Mouse (Mus musculus): ENCODE results near the gene Stambpl1. TPM values are rescaled to one million over a fixed set of nuclear protein-coding genes. Genes with fewer than 3 reads are reported as not detected.

The Stambpl1 gene
- polyA plus RNA-seq (2012; ENCODE audit: insufficient read depth, insufficient read length, missing spikeins) = 3.9 and 5.9 TPM in 2 replicates

- Histone ChIP-seq H3K4me3 (ENCODE audit: insufficient read depth, low read depth, low read length) (peak within 1 kb of the TSS; percentile 60), H3K4me1 (ENCODE audit: control insufficient read depth, insufficient read depth, insufficient read length, low read length) (peaks cover 3% of the 10 kb centered on the region; the same call in 1 of the 2 replicates), H3K27ac (replicated peaks; ENCODE audit: low read depth, low read length) (0 out of 2 replicates have a peak within 1 kb of the TSS, but pooled peaks have one; percentile 0)
These were observed at the start of gene Stambpl1 for GRCm38 (mm10) chr19:34192008-34192963. Gene Stambpl1 (plus strand): TSS chr19:34192229.

- Histone ChIP-seq H3K4me1 (ENCODE audit: control insufficient read depth, insufficient read depth, insufficient read length, low read length) (no peaks in the 10 kb centered on the region), H3K27ac (replicated peaks; ENCODE audit: low read depth, low read length) (no peak overlapping the region), H3K4me3 (ENCODE audit: insufficient read depth, low read depth, low read length) (no peak overlapping the region)
These were observed 43.6 kb upstream of the Stambpl1 start for GRCm38 (mm10) chr19:34148421-34148820.

DNA sequence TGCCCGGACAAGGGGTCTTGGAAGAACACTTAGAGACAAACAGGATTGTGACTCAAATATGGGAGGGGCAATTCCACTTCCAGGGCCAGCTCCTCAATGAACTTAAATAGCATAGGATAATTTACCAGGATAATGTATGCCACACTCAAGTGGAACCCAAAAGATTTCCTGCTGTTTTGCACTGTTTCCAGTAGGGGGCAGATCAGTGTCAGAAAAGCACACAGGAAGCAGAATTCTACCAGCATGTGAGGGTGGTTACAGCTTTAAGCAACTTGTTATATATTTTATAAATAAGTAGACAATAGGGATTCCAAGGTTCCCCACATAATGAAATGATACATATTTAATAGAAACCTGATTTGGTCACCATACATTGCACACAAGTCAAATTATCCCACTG is 40.1 kb upstream of the Stambpl1 start:
- Histone ChIP-seq H3K4me1 (ENCODE audit: control insufficient read depth, insufficient read depth, insufficient read length, low read length) (no peaks in the 10 kb centered on the region), H3K27ac (replicated peaks; ENCODE audit: low read depth, low read length) (no peak overlapping the region), H3K4me3 (ENCODE audit: insufficient read depth, low read depth, low read length) (no peak overlapping the region)

DNA sequence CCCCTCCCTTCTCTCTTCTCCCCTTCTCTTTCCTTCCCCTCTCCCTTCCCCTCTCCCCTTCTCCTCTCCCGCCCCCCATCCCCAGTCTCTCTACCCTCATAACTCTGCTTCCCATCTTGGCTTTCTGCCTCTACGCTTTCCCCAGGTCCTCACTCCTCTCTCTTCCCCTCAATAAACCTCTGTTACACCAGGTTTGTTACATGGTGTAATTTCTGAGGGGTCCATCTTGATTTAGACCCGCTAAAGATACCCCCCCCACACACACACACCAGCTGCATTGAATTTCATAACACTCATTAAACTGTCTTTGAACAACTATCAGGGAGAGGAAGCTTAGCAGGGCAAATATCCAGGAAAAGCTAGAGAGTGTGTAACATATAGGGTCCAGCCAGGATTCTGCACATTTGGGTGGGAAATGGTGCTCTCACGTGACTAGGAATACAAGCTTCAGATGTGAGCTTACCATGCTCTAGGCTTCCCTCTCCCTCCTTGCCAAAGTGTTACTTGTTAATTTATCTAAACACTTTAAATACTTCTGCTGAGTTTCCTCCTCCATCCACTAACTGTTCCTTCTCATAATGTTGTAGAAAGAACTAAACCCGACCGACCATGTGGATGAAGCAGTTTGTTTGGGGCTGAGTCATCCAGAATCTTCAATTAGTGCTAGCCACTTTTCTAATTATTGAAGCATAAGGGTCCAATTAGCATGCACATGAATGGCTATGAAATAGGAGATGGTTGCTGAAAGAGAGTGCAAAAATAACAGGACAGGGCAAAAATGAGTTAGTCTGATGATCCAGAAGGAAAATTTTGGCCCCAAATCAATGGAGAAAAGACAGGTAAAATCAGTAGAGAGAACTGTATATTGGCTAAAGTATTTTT is 38.5 kb upstream of the Stambpl1 start:
- Histone ChIP-seq H3K27ac (replicated peaks; ENCODE audit: low read depth, low read length) (no peak overlapping the region), H3K4me1 (ENCODE audit: control insufficient read depth, insufficient read depth, insufficient read length, low read length) (no peaks in the 10 kb centered on the region), H3K4me3 (ENCODE audit: insufficient read depth, low read depth, low read length) (no peak overlapping the region)

GRCm38 (mm10) chr19:34162693-34163092 is 29.3 kb upstream of the Stambpl1 start:
- H3K4me3 ChIP-seq (ENCODE audit: insufficient read depth, low read depth, low read length) = no peak overlapping the region
- no peak overlapping the region for H3K27ac ChIP-seq (replicated peaks; ENCODE audit: low read depth, low read length)
- no peaks in the 10 kb centered on the region; the same call in 1 of the 2 replicates for H3K4me1 ChIP-seq (ENCODE audit: control insufficient read depth, insufficient read depth, insufficient read length, low read length)

- Histone ChIP-seq H3K4me3 (ENCODE audit: insufficient read depth, low read depth, low read length) (no peak within 1 kb of the TSS), H3K4me1 (ENCODE audit: control insufficient read depth, insufficient read depth, insufficient read length, low read length) (no peaks in the 10 kb centered on the region; the same call in 1 of the 2 replicates)
These were observed 26.1 kb upstream of the Stambpl1 start, which contains the start of gene Ankrd22 for GRCm38 (mm10) chr19:34165891-34166290. Gene Ankrd22 (minus strand): TSS chr19:34166053.

DNA sequence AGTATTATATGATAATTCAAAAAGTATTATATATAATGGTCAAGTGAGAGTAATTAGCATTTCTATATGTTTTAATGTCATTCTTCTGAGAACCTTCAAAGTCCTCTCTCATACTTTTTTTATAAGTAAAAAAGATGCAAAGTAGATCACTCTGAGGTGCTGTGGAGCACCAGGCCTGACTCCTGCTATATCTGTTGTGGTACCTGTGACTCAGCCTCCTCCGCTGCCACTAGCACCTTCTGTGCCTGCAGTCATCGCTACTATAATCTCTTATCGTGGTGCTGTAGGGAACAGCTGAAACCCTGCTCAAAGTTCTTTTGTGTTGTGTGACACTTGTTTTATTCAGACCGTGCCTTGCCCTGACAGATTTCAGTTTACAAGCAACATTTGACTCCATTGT is 25.6 kb upstream of the Stambpl1 start:
- H3K4me3 ChIP-seq (ENCODE audit: insufficient read depth, low read depth, low read length) = no peak overlapping the region
- no peak overlapping the region for H3K27ac ChIP-seq (replicated peaks; ENCODE audit: low read depth, low read length)
- H3K4me1 ChIP-seq (ENCODE audit: control insufficient read depth, insufficient read depth, insufficient read length, low read length) = no peaks in the 10 kb centered on the region; the same call in 1 of the 2 replicates

More at GRCm38 (mm10) chr19:34165891-34166290, 26.1 kb upstream of the Stambpl1 start, which contains the start of gene Ankrd22:
- H3K27ac ChIP-seq (replicated peaks; ENCODE audit: low read depth, low read length) = no peak within 1 kb of the TSS

DNA sequence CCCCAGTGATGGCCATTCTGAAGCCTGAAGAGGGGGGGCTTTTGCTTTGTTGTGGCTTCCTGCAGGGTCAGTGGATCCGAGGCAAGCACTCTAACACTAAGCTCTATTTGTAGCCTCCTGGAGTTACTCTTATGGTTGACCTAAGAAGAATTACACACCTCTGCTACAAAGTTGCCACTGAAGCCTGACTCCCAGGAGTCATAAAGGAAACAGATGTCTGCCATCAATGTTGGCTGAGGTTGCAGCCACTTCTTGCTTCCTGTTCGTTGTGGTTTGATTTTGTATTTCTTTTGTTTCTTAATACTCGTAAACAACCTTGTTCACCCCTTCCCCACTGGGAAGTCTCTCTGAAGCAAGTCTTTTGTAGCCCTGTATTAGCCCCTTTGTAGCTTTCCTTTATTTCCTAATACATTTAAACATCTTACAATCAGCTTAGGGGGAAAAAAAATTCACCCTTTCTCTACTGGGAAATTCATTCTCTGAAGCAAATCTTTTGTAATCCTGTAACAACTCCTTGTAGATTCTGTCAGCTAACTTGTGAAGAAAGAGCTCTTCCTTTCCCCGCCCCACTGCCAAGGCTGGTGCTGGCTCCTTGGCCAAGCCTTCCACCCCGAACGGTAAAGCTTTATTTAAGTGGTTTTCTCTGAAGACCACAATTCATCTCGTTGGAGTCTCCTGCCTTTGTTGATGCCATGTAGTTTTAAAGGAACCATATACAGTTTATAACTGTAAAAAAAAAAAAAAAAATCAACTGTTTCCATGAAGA is 23.9 kb upstream of the Stambpl1 start:
- no peak overlapping the region for H3K4me3 ChIP-seq (ENCODE audit: insufficient read depth, low read depth, low read length)
- H3K27ac ChIP-seq (replicated peaks; ENCODE audit: low read depth, low read length) = no peak overlapping the region
- no peaks in the 10 kb centered on the region; the same call in 1 of the 2 replicates for H3K4me1 ChIP-seq (ENCODE audit: control insufficient read depth, insufficient read depth, insufficient read length, low read length)

DNA sequence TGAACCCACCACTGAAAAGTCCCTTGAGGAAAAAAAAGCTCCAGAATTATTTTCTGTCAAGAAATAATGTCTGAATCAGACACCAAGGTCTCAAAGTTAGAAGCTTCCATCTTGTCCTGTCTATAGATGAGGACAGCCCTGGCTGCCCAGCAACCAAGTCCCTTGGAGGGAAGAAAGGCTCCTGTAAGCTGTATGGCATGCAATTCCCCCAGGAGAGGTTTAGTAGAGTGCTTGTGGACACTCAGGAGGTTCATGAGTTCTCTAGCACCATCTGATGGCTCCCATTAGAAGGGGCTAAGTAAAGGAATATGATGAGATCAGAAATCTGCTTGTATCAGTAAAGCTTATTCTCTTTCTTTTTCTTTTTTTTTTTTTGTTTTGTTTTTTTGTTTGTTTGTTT is 22.9 kb upstream of the Stambpl1 start:
- H3K4me1 ChIP-seq (ENCODE audit: control insufficient read depth, insufficient read depth, insufficient read length, low read length) = no peaks in the 10 kb centered on the region; the same call in 1 of the 2 replicates
- H3K27ac ChIP-seq (replicated peaks; ENCODE audit: low read depth, low read length) = no peak overlapping the region
- H3K4me3 ChIP-seq (ENCODE audit: insufficient read depth, low read depth, low read length) = no peak overlapping the region

GRCm38 (mm10) chr19:34171167-34171566 is 20.9 kb upstream of the Stambpl1 start:
- no peak overlapping the region for H3K4me3 ChIP-seq (ENCODE audit: insufficient read depth, low read depth, low read length)
- no peak overlapping the region for H3K27ac ChIP-seq (replicated peaks; ENCODE audit: low read depth, low read length)
- H3K4me1 ChIP-seq (ENCODE audit: control insufficient read depth, insufficient read depth, insufficient read length, low read length) = no peaks in the 10 kb centered on the region; the same call in 1 of the 2 replicates

DNA sequence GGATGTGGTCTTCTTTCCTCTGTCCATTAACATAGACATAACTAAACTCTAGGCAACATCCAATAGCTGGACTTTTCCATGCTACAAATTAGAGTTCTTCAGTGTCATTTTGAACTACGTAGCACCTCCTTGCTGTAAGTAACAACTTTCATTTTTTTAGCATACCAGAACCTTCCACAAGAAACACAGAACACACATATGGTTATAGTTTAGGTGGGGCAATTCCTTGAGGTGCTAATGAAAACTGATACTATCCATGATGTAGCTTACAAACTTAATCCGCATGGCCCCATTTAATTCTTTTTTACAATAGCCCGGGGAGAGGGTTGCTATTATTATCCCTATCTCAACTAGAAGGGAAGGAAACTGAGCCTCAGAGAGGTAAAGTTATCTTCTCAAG is 18.0 kb upstream of the Stambpl1 start:
- Histone ChIP-seq H3K4me1 (ENCODE audit: control insufficient read depth, insufficient read depth, insufficient read length, low read length) (no peaks in the 10 kb centered on the region), H3K27ac (replicated peaks; ENCODE audit: low read depth, low read length) (no peak overlapping the region), H3K4me3 (ENCODE audit: insufficient read depth, low read depth, low read length) (no peak overlapping the region)

DNA sequence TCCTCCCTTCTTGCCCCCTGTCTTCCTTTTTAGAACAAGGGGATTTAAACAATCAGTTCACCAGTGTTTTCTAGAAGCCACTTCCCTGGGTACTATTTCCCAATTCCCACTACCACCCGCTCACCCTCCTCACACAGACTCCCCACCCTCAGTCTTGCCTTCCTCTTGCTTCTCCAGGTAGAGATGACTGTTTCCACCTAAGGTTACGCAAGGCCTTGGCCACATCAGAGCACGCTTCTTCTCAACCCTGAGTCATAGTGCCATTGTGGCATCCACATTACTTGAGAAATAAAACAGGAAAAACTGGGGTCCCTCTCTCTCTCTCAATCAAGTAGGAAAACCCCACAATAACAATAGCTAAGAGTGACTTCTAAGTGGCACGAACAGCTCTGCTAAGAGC is 12.9 kb upstream of the Stambpl1 start:
- Histone ChIP-seq H3K4me3 (ENCODE audit: insufficient read depth, low read depth, low read length) (no peak overlapping the region), H3K27ac (replicated peaks; ENCODE audit: low read depth, low read length) (no peak overlapping the region), H3K4me1 (ENCODE audit: control insufficient read depth, insufficient read depth, insufficient read length, low read length) (no peaks in the 10 kb centered on the region)

- H3K4me3 ChIP-seq (ENCODE audit: insufficient read depth, low read depth, low read length) = no peak overlapping the region
- no peaks in the 10 kb centered on the region for H3K4me1 ChIP-seq (ENCODE audit: control insufficient read depth, insufficient read depth, insufficient read length, low read length)
- no peak overlapping the region for H3K27ac ChIP-seq (replicated peaks; ENCODE audit: low read depth, low read length)
These were observed 11.7 kb upstream of the Stambpl1 start for GRCm38 (mm10) chr19:34180316-34180715.

- Histone ChIP-seq H3K4me1 (ENCODE audit: control insufficient read depth, insufficient read depth, insufficient read length, low read length) (no peaks in the 10 kb centered on the region), H3K4me3 (ENCODE audit: insufficient read depth, low read depth, low read length) (no peak overlapping the region)
These were observed 10.8 kb upstream of the Stambpl1 start for GRCm38 (mm10) chr19:34181234-34181633.

More at GRCm38 (mm10) chr19:34181234-34181633, 10.8 kb upstream of the Stambpl1 start:
- no peak overlapping the region for H3K27ac ChIP-seq (replicated peaks; ENCODE audit: low read depth, low read length)

All from brown adipose tissue, adult 24 weeks (tissue).